Comparison of ENCODE assay signal across 29 mouse cellular contexts in genomic region chr2:168874498-168874897, GRCm38 (mm10).
A peak's percentile ranks its signal among the peaks of the same experiment; 100 is the strongest.
DNase-seq lines count a peak whose midpoint lies in the region; ATAC-seq and TF ChIP-seq lines count a peak whose summit lies in the region.
"Had no signal": no experiment of that assay in that cellular context is flagged by ENCODE, and none has a peak within 500 bp of the region (broad histone marks: within the 10 kb centered on the region; RNA-seq: fewer than 3 reads in every experiment).

No protein-coding gene starts in this region.

- H3K4me2 ChIP-seq in forebrain, postnatal 0 days (ENCODE audit: low read depth), result no peak overlapping the region
- H3K4me2 ChIP-seq: heart, embryonic 12.5 days; hindbrain, embryonic 14.5 days; limb, embryonic 13.5 days; liver, embryonic 12.5 days; neural tube, embryonic 12.5 days had no signal

- no peak for ATAC-seq in forebrain, postnatal 0 days
- ATAC-seq: forebrain, embryonic 16.5 days; liver, embryonic 12.5 days; liver, postnatal 0 days; midbrain, embryonic 16.5 days; Patski had no signal

- WGBS in forebrain, postnatal 0 days, result 79% methylated on average over 6 of the region's 6 CpGs
- 91% methylated on average over 6 of the region's 6 CpGs for WGBS in heart, embryonic 10.5 days

- no peak overlapping the region for H3K27ac ChIP-seq in layer of hippocampus, adult 2 months
- no peak overlapping the region for H3K27ac ChIP-seq in forebrain, postnatal 0 days (ENCODE audit: low read depth, low read length)
- H3K27ac ChIP-seq in heart, embryonic 10.5 days, result no peak overlapping the region
- H3K27ac ChIP-seq: hindbrain, embryonic 14.5 days; limb, embryonic 13.5 days; liver, embryonic 12.5 days; macrophage; neural tube, embryonic 12.5 days; stomach, postnatal 0 days had no signal

- no peak overlapping the region for H3K4me3 ChIP-seq in layer of hippocampus, adult 2 months
- H3K4me3 ChIP-seq in forebrain, postnatal 0 days (ENCODE audit: low read depth, low read length), result no peak overlapping the region
- no peak overlapping the region for H3K4me3 ChIP-seq in heart, embryonic 10.5 days
- H3K4me3 ChIP-seq: erythroblast, embryonic 14.5 days; heart, embryonic 12.5 days; limb, embryonic 13.5 days; liver, embryonic 12.5 days; neural tube, embryonic 12.5 days had no signal

- H3K9ac ChIP-seq in forebrain, postnatal 0 days, result no peak overlapping the region
- H3K9ac ChIP-seq: heart, embryonic 12.5 days; hindbrain, embryonic 14.5 days; limb, embryonic 13.5 days; liver, embryonic 12.5 days; liver, postnatal 0 days; neural tube, embryonic 12.5 days had no signal

- no peak for TF ChIP-seq CTCF in layer of hippocampus, adult 2 months (conservative IDR thresholded peaks at IDR 0.05)
- TF ChIP-seq CTCF in forebrain, postnatal 0 days (IDR thresholded peaks at IDR 0.05; ENCODE audit: low read depth), result no peak

- H3K4me1 ChIP-seq in forebrain, postnatal 0 days (ENCODE audit: insufficient read depth), result no peaks in the 10 kb centered on the region
- H3K4me1 ChIP-seq in heart, embryonic 10.5 days, result peaks cover 5% of the 10 kb centered on the region
- H3K4me1 ChIP-seq: heart, embryonic 12.5 days had no signal

- H3K9me3 ChIP-seq in forebrain, postnatal 0 days (ENCODE audit: low read length), result no peaks in the 10 kb centered on the region
- H3K9me3 ChIP-seq in heart, embryonic 10.5 days, result no peaks in the 10 kb centered on the region
- H3K9me3 ChIP-seq: heart, embryonic 12.5 days; limb, embryonic 13.5 days; liver, embryonic 12.5 days; neural tube, embryonic 12.5 days had no signal

- peak; percentile 31 to 32 for DNase-seq in left cerebral cortex, adult 18-20 months (ENCODE audit: low spot score in 2 of 2)
- DNase-seq in left cerebral cortex, adult 11 months (ENCODE audit: low spot score), result no peak
- peak; percentile 41 for DNase-seq in brain, adult 2 months (ENCODE audit: low read depth, low spot score)
- DNase-seq in layer of hippocampus, adult 2 months (ENCODE audit: low spot score in 2 of 2), result peak; percentile 34 to 47
- DNase-seq in right cerebral cortex, adult 2 months (ENCODE audit: low spot score in 2 of 2), result peak; percentile 41 to 50
- no peak for DNase-seq in forebrain, postnatal 0 days
- no peak for DNase-seq in heart, embryonic 10.5 days (ENCODE audit: low spot score)
- no peak for DNase-seq in cerebellum, adult 9-10 months
- DNase-seq: adrenal gland, postnatal 14 days; cerebellum, adult 11-12 months; gastrocnemius, postnatal 25 days; heart, adult 18-20 months; kidney, adult 11 months; kidney, postnatal 14 days; liver, postnatal 0 days; lung, postnatal 10 days; thymus, adult 18-20 months; thymus, postnatal 25 days had no signal

- H3K36me3 ChIP-seq in forebrain, postnatal 0 days (ENCODE audit: insufficient read depth), result no peaks in the 10 kb centered on the region
- H3K36me3 ChIP-seq in heart, embryonic 10.5 days, result no peaks in the 10 kb centered on the region
- H3K36me3 ChIP-seq: heart, embryonic 12.5 days; limb, embryonic 13.5 days; liver, embryonic 12.5 days; neural tube, embryonic 12.5 days had no signal

- H3K27me3 ChIP-seq in forebrain, postnatal 0 days (ENCODE audit: insufficient read depth, low read length), result no peaks in the 10 kb centered on the region
- no peaks in the 10 kb centered on the region for H3K27me3 ChIP-seq in heart, embryonic 10.5 days (ENCODE audit: insufficient read depth, poor library complexity, severe bottlenecking)
- H3K27me3 ChIP-seq: heart, embryonic 12.5 days; limb, embryonic 13.5 days; liver, embryonic 12.5 days; neural tube, embryonic 12.5 days; Patski had no signal

Comparison
In these comparisons a context has a peak if more than half of its experiments do, and no peak if none do; other contexts are left out.
1. DNase-seq: peak in left cerebral cortex, adult 18-20 months (2 of 2), brain, adult 2 months (single experiment), layer of hippocampus, adult 2 months (2 of 2) and right cerebral cortex, adult 2 months (2 of 2); none in left cerebral cortex, adult 11 months (single experiment), forebrain, postnatal 0 days (single experiment), heart, embryonic 10.5 days (single experiment) and cerebellum, adult 9-10 months (single experiment).